Mouse (Mus musculus) heart, embryonic 11.5 days (tissue): ENCODE results near the gene Sltm. TPM values are rescaled to one million over a fixed set of nuclear protein-coding genes. Genes with fewer than 3 reads are reported as not detected.

ENCODE experiments used
- polyA plus RNA-seq: library from polyadenylated mRNA; unstranded; fragments of >200 nt; fragmentation: Nextera tagmentation; extraction: Ambion mirVana; gene quantifications from 2 replicates; pipeline ENCODE4 v1.2.1, GENCODE M21; 2014

Sltm gene
- polyA plus RNA-seq, 1 experiment from 2014 or later: 48.3 TPM

Other genes starting within 250 kb of the Sltm start
- gene Ccnb2, start 121.2 kb upstream of the Sltm start, polyA plus RNA-seq: 172 and 173 TPM in 2 replicates
- 25.2 and 26.0 TPM in 2 replicates for gene Rnf111, start 39.0 kb upstream of the Sltm start, polyA plus RNA-seq
- gene Gm10642, start 113.5 kb downstream of the Sltm start, polyA plus RNA-seq: not detected in 2 replicates
- gene Mindy2, start 114.4 kb downstream of the Sltm start, polyA plus RNA-seq: 9.0 and 9.7 TPM in 2 replicates
- 70.2 and 80.2 TPM in 2 replicates for gene Adam10, start 136.2 kb downstream of the Sltm start, polyA plus RNA-seq